Mouse (Mus musculus): ENCODE measurements around the gene Shisa6. TPM values are rescaled to one million over a fixed set of nuclear protein-coding genes. Genes with fewer than 3 reads are reported as not detected.

The Shisa6 gene
- polyA plus RNA-seq, 1 experiment from 2014 or later, result 0.20 TPM

DNA sequence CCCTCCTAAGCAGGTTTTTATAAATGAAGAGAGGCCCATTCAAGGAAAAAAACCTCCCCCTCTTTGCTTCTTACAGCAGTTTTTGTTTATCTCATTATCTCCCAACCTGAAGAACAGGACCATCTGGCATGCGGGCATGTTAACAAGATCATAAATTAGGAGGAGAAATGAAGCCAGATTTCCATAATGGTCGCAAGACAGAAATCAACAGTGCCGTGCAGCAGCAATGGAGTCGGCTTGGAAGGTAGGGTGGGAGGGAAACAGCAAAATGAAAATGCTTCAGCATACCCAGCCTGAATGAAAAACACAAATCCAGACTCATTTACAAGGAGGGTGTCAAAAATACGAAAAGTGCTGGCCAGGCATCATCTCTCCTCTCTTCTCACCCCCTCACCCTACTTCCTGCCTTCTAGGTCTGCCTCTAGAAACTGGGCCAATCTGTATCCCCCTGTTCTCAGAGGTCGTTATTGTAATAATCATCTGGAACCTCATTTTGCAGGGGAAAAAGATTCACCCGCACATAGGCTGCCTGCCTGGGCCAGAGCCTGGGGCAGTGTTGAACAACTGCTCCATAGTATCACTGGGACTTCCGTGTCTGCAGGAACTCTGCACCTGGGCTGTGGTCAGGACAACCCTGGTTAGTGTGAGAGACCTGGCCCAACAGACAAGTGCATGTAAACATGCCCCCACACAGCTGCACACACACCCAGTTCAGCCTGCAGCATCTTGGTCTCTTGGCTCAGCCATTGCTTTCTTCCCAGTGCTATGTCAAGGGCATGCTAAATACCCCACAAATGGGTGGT is 251.7 kb downstream of the Shisa6 start:
- H3K9me3 ChIP-seq, result no peaks in the 10 kb centered on the region
- no peak for DNase-seq (ENCODE audit: low spot score)
- no peaks in the 10 kb centered on the region for H3K27me3 ChIP-seq (ENCODE audit: insufficient read depth, poor library complexity, severe bottlenecking)
- H3K27ac ChIP-seq, result no peak overlapping the region
- WGBS, result 74% methylated on average over 8 of the region's 8 CpGs
- no peaks in the 10 kb centered on the region for H3K4me1 ChIP-seq
- H3K36me3 ChIP-seq, result no peaks in the 10 kb centered on the region
- H3K4me3 ChIP-seq, result no peak overlapping the region

DNA sequence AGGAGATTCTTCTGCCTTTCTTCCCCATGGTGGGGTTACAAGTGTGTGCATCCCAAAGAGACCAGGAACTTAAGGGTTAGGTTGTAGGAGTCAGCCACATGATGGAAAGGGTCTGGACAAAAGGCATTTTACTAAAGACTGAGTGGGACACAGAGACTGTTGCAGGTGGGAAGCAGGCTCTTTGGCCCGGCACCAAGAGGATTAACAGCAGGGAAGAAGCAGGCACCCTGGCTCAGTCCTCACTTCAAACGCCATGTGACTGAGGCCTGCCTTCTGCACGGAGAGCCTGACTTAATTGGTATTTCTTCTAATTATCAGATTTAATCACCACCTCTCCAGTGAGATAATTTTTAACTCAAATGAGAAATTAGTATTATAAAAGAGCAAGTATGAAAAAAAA is 258.7 kb downstream of the Shisa6 start:
- WGBS, result 52% methylated on average over 3 of the region's 3 CpGs
- DNase-seq (ENCODE audit: low spot score), result no peak
- Histone ChIP-seq H3K27ac (no peak overlapping the region), H3K9me3 (no peaks in the 10 kb centered on the region), H3K4me3 (no peak overlapping the region), H3K4me1 (no peaks in the 10 kb centered on the region), H3K27me3 (ENCODE audit: insufficient read depth, poor library complexity, severe bottlenecking) (no peaks in the 10 kb centered on the region), H3K36me3 (no peaks in the 10 kb centered on the region)

DNA sequence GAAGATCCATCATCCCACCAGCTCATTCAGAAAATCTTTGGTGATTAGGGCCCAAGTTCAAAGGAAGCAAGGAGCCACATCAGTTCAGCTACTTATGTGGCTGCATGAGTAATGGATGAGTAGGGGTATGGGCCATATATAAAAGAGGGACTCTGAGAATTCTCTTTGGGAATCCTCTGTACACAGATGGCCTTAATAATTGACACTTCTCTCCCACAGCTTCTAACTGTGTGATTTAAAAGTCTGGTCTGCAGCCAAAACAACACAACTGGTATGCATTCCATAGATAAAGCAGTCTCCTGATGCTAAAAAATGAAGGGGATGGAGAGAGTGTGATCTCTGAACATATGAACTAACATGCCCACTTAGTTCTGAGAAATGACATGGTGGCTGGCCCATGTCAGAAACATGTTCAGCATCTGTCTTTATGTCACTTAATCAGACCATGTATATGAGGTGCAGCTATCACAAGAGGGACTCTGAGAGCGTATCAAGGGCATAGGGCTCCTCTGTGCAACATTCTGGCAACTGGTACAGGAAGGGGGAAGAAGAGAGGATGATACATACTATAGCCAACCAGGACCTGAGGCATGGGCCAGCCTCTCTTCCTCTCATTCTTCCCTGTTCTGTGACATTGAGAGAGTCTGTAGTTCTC is 260.3 kb downstream of the Shisa6 start:
- DNase-seq (ENCODE audit: low spot score), result no peak
- H3K4me3 ChIP-seq, result no peak overlapping the region
- H3K36me3 ChIP-seq, result no peaks in the 10 kb centered on the region
- H3K27me3 ChIP-seq (ENCODE audit: insufficient read depth, poor library complexity, severe bottlenecking), result no peaks in the 10 kb centered on the region
- 77% methylated on average over 1 of the region's 1 CpGs for WGBS
- H3K4me1 ChIP-seq, result no peaks in the 10 kb centered on the region
- H3K9me3 ChIP-seq, result no peaks in the 10 kb centered on the region
- no peak overlapping the region for H3K27ac ChIP-seq

DNA sequence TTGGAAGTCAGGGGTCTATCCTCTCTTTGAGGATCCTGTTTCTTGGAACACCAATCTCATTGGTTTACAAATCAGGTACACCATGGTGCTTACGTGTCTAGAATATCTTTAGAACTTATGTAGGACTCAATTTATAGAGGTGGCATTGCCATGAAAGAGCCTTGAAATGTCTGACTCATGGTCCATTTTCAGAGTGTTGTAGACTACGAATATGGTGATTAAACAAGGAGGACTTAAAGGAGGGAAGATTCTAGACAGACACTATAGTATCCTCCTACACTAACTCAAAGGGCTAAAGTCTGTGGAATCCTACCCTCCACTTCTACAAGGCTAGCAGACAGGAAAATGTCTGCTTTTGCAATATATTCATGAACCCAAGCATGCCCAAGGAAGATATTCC is 265.6 kb downstream of the Shisa6 start:
- no peaks in the 10 kb centered on the region for H3K27me3 ChIP-seq (ENCODE audit: insufficient read depth, poor library complexity, severe bottlenecking)
- no peaks in the 10 kb centered on the region for H3K36me3 ChIP-seq
- 71% methylated on average over 2 of the region's 2 CpGs for WGBS
- no peaks in the 10 kb centered on the region for H3K4me1 ChIP-seq
- no peaks in the 10 kb centered on the region for H3K9me3 ChIP-seq
- H3K4me3 ChIP-seq, result no peak overlapping the region
- no peak for DNase-seq (ENCODE audit: low spot score)
- H3K27ac ChIP-seq, result no peak overlapping the region

DNA sequence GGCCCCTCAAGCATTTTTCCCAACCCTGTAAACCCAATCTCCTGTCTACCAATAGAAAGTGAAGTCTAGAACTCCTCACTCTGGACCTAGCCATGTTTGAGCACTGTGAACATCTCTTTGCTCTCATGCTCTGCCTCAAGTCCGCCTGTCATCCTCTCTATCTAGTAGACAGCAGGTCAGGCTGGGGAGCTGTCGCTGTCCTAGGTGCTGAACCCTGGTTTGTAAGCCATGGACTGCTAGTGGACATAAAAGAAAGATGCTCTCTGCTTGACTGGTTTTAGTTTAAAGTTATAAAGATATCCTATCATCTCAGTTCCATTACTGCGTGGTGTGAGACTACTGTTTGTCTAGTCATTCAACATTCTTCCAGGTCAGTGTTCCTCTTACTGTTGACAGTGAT is 266.9 kb downstream of the Shisa6 start:
- Histone ChIP-seq H3K27me3 (ENCODE audit: insufficient read depth, poor library complexity, severe bottlenecking) (no peaks in the 10 kb centered on the region), H3K27ac (no peak overlapping the region), H3K4me3 (no peak overlapping the region), H3K9me3 (no peaks in the 10 kb centered on the region), H3K36me3 (no peaks in the 10 kb centered on the region), H3K4me1 (no peaks in the 10 kb centered on the region)
- peak; percentile 80 for DNase-seq (ENCODE audit: low spot score)
- WGBS, result 8% methylated on average over 3 of the region's 3 CpGs

DNA sequence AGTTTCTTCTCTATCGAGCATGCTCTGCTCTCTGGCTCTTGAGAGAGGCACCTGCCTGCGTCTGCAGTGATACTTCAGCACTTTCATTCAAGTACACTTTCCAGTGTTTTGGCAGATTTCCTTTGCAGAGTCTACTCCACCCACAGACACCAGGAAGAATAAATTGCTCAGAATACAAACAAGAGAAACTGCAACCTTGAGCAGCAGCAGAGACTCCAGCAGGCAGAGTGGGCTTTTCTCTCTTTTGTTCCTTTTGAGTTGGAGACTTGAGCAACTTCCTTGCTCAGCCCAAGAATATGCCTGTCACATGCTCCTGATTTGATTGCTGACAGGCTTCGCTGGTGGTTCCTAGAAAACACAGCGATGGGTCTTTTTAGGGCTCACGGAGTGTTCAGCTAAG is 278.6 kb downstream of the Shisa6 start:
- Histone ChIP-seq H3K27ac (no peak overlapping the region), H3K9me3 (no peaks in the 10 kb centered on the region), H3K27me3 (ENCODE audit: insufficient read depth, poor library complexity, severe bottlenecking) (no peaks in the 10 kb centered on the region), H3K36me3 (no peaks in the 10 kb centered on the region), H3K4me1 (no peaks in the 10 kb centered on the region), H3K4me3 (no peak overlapping the region)
- no peak for DNase-seq (ENCODE audit: low spot score)
- 81% methylated on average over 5 of the region's 5 CpGs for WGBS

DNA sequence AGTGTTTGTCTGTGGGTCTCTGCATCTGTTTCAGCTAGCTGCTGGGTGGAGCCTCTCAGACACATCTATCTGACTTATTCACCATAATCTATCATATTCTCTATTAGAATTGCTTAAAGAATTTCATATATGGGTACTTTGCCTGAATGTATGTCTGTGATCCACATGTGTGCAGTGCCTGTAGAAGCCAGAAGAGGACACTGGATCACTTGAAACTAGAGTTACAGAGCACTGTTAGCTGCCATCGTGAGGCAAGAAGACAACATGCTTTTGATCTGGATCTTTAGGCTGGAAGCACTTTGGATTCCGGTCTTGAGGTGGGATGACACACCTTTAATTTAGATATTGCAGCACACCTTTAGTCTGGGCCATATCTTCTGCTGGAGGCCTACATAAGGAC is 289.2 kb downstream of the Shisa6 start:
- no peak overlapping the region for H3K4me3 ChIP-seq
- 54% methylated on average over 2 of the region's 2 CpGs for WGBS
- no peak for DNase-seq (ENCODE audit: low spot score)
- H3K9me3 ChIP-seq, result no peaks in the 10 kb centered on the region
- no peak overlapping the region for H3K27ac ChIP-seq
- H3K4me1 ChIP-seq, result no peaks in the 10 kb centered on the region
- H3K27me3 ChIP-seq (ENCODE audit: insufficient read depth, poor library complexity, severe bottlenecking), result no peaks in the 10 kb centered on the region
- no peaks in the 10 kb centered on the region for H3K36me3 ChIP-seq

DNA sequence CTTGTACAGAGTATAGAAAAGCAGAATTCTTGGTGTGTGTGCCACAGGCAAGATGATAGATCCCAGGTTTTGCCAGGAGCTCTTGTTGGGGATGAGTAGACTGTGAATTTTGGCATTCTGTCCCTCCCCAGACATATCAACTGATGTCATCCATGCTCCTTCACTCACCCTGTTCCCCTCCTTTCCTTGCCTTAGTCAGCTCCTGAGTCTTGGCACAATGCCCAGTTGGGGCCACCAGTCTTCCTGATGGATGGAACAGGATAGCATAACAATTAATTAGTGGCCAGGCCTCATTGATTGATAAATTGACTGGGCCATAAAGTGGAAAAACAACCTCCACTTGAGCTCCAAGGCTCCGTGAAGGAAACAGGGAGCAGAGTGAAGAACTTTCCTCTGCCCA is 292.9 kb downstream of the Shisa6 start:
- no peaks in the 10 kb centered on the region for H3K36me3 ChIP-seq
- H3K27ac ChIP-seq, result no peak overlapping the region
- no peaks in the 10 kb centered on the region for H3K4me1 ChIP-seq
- no peaks in the 10 kb centered on the region for H3K27me3 ChIP-seq (ENCODE audit: insufficient read depth, poor library complexity, severe bottlenecking)
- H3K4me3 ChIP-seq, result no peak overlapping the region
- H3K9me3 ChIP-seq, result no peaks in the 10 kb centered on the region
- DNase-seq (ENCODE audit: low spot score), result no peak
- 58% methylated on average over 1 of the region's 1 CpGs for WGBS

DNA sequence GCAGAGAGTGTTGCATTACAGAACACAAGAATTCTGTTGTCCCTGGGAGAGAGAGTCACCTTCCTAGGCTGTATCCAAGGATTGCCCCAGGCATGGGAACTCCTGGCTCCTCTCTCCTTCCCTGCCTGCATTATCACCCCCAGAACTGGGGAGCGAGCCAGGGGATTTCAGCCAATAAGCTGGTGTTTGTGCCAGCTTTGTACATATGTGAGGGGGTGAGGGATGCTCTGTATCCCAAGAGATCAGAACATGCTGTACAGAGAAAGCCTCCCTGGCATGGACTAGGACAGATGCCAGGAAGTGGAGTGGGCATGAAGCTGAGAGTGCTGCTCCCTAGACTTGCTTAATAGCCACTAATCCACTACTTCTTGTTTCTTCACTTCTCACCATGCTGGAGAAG is 303.6 kb downstream of the Shisa6 start:
- H3K4me1 ChIP-seq, result no peaks in the 10 kb centered on the region
- no peaks in the 10 kb centered on the region for H3K36me3 ChIP-seq
- H3K27ac ChIP-seq, result no peak overlapping the region
- no peaks in the 10 kb centered on the region for H3K9me3 ChIP-seq
- H3K27me3 ChIP-seq (ENCODE audit: insufficient read depth, poor library complexity, severe bottlenecking), result no peaks in the 10 kb centered on the region
- DNase-seq (ENCODE audit: low spot score), result no peak
- WGBS, result 79% methylated on average over 1 of the region's 1 CpGs
- no peak overlapping the region for H3K4me3 ChIP-seq

DNA sequence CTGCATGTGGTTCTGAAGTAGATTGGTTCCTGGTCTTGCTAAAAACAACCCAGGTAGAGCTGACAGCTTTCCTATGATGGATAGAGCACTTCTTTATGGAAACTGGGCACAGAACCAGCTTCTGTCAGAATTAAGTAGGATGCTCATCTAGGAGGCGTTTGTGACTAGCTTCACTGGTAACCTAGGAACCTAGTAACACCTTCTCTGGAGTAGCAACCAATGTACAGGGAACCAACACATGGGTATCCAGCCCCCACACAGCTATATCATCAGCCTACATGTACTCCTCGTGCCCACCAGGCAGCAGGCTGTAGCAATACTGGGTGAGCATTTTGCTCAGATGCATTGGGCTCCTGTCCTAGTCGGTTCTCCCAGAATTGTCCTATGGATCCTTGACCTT is 307.3 kb downstream of the Shisa6 start:
- H3K4me1 ChIP-seq, result no peaks in the 10 kb centered on the region
- WGBS, result 78% methylated on average over 3 of the region's 3 CpGs
- no peaks in the 10 kb centered on the region for H3K27me3 ChIP-seq (ENCODE audit: insufficient read depth, poor library complexity, severe bottlenecking)
- H3K36me3 ChIP-seq, result no peaks in the 10 kb centered on the region
- no peak overlapping the region for H3K27ac ChIP-seq
- H3K4me3 ChIP-seq, result no peak overlapping the region
- no peak for DNase-seq (ENCODE audit: low spot score)
- H3K9me3 ChIP-seq, result no peaks in the 10 kb centered on the region

DNA sequence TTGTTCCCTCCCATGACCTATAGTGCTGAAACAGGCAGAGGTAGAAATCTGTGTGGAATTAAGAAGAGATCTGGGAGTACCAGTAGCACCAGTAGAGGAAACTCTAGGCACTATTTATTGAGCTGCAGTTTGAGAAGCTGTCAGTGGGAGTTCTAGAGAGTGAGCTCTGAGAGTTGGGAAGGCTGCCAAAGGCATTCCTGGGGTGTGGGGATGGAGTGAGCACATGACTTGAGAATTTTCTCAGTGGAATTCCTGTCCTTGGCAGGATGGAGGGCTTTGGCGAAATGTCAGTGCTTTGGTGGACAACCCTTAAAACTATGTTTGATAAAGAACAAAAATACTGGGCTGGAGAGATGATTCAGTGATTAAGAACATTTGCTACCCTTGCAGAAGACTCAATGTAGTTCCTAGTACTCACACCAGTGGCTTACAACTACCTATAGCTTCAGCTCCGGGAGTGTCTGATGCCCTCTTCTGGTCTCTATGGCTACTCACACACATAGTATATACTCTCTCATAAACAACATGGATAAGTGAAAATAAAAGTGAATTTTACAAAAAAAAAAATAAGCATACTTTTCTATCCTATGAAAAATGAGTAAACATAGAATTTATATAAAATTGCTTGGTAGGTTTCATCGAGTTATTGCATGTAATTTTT is 337.0 kb downstream of the Shisa6 start:
- Histone ChIP-seq H3K9me3 (no peaks in the 10 kb centered on the region), H3K4me3 (no peak overlapping the region), H3K27ac (no peak overlapping the region), H3K4me1 (no peaks in the 10 kb centered on the region), H3K36me3 (no peaks in the 10 kb centered on the region), H3K27me3 (ENCODE audit: insufficient read depth, poor library complexity, severe bottlenecking) (no peaks in the 10 kb centered on the region)
- no peak for DNase-seq (ENCODE audit: low spot score)
- WGBS, result 77% methylated on average over 3 of the region's 3 CpGs

DNA sequence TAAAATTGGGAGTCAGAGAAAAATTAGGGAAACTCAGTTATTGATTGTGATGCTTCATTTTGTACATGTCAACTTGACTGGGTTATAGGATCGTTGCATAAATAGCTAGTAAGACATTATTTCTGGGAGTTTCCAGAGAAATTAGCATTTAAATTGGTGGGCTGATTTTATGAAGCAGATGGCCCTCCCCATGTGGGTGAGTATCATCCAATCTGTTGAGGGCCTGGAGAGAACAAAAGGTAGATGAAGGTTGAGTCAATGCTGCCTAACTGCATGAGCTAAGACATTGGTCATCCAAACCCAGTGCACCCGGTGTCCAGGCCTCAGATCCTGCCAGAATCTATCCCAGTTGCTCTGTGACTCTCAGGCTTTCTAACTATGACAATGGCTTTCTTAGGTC is 337.6 kb downstream of the Shisa6 start:
- WGBS, result 82% methylated on average over 2 of the region's 2 CpGs
- Histone ChIP-seq H3K27ac (no peak overlapping the region), H3K36me3 (no peaks in the 10 kb centered on the region), H3K4me1 (no peaks in the 10 kb centered on the region), H3K27me3 (ENCODE audit: insufficient read depth, poor library complexity, severe bottlenecking) (no peaks in the 10 kb centered on the region), H3K9me3 (no peaks in the 10 kb centered on the region), H3K4me3 (no peak overlapping the region)
- DNase-seq (ENCODE audit: low spot score), result no peak

DNA sequence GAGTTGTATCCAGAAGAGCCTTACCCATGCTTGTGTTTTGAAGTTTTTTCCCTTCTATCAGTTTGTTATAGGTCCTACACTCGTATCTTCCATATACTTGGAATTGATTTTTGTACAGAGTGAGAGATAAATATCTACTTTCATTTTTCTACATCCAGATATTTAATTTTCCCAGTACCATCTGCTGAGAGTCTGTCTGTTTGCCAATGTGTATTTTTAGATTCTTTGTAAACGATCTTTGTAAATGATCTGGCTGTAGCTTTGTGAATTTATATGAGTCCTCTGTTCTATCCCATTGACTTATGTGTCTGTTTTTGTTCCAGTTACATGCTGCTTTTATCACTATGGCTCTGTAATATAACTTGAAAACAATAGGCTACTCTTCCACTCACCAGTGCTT is 348.0 kb downstream of the Shisa6 start:
- Histone ChIP-seq H3K27ac (no peak overlapping the region), H3K4me3 (no peak overlapping the region), H3K4me1 (no peaks in the 10 kb centered on the region), H3K27me3 (ENCODE audit: insufficient read depth, poor library complexity, severe bottlenecking) (no peaks in the 10 kb centered on the region), H3K9me3 (no peaks in the 10 kb centered on the region), H3K36me3 (no peaks in the 10 kb centered on the region)
- WGBS, result 73% methylated on average over 2 of the region's 2 CpGs
- no peak for DNase-seq (ENCODE audit: low spot score)
